Mouse (Mus musculus): Measurements from ENCODE around the gene Tnfrsf1b.

- TF ChIP-seq CTCF (IDR thresholded peaks at IDR 0.05; ENCODE audit: low read depth) (no peak), EP300 (IDR thresholded peaks at IDR 0.05; ENCODE audit: low read depth) (no peak)
Measured at GRCm38 (mm10) chr4:145203305-145203704, 43.4 kb downstream of the Tnfrsf1b start.
